Mouse (Mus musculus): ENCODE results near the gene Tns1. TPM values are rescaled to one million over a fixed set of nuclear protein-coding genes. Genes with fewer than 3 reads are reported as not detected.
A peak's percentile ranks its signal among the peaks of the same experiment; 100 is the strongest.

Gene Tns1
- polyA plus RNA-seq, 1 experiment from 2014 or later, result 23.0 TPM

DNA sequence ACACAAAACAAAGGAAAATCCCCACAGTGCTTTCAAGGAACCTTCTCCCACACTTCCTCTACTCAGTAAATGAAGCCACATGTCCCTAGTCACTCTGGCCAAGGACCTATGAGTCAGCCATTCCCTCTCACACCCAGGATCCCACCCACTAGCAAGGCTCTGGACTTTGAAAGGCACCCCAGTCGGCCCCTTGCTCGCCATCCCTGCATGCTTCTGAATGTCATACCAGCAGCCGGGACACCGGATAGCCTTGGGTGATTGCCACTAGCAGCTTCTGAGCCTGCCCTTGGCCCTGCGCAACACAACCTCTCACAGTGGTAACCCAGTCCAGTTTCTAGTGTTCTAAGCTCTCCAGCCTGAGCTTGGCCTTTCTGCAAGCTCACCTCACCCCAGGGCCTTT lies 58.2 kb downstream of the Tns1 start:
- H3K4me3 ChIP-seq (ENCODE audit: low read depth, low read length), result no peak overlapping the region
- no peak overlapping the region for H3K9ac ChIP-seq (ENCODE audit: low read depth, low read length)
- no peaks in the 10 kb centered on the region for H3K36me3 ChIP-seq (ENCODE audit: control insufficient read depth, insufficient read depth)
- no peaks in the 10 kb centered on the region for H3K9me3 ChIP-seq (replicated peaks; ENCODE audit: control insufficient read depth, low read length)
- no peak for ATAC-seq (ENCODE audit: low read depth)
- H3K27ac ChIP-seq (ENCODE audit: low read length), result no peak overlapping the region
- WGBS (ENCODE audit: insufficient replicate concordance), result 72% methylated on average over 5 of the region's 5 CpGs
- peaks cover 4% of the 10 kb centered on the region; the same call in 1 of the 2 replicates for H3K27me3 ChIP-seq (ENCODE audit: control insufficient read depth, insufficient read depth, low read depth, low read length)
- H3K4me1 ChIP-seq (ENCODE audit: control insufficient read depth, low read depth, low read length), result peaks cover 5% of the 10 kb centered on the region; the same call in 1 of the 2 replicates
- H3K4me2 ChIP-seq (ENCODE audit: low read depth, low read length), result no peak overlapping the region

DNA sequence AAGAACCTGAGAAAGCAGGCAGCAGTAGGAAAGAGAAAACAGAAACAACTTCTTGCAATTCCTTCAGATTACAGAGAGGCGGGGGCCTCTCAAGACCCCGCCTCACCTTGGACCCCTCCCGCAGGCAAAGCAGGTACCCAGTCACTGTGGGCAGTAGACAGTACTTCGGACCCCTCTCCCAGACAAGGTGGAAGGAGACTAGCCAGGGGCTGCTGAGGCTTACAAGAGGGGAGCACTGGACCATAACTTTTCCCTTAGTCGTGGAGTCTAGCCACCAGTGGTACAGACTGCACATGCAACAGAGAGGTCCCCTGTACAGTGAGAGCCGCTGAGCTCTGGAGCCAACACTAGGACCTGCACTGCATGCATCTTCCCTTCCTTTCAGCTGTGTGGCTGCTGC lies 64.2 kb downstream of the Tns1 start:
- Histone ChIP-seq H3K27me3 (ENCODE audit: control insufficient read depth, insufficient read depth, low read depth, low read length) (no peaks in the 10 kb centered on the region), H3K4me3 (ENCODE audit: low read depth, low read length) (no peak overlapping the region), H3K4me1 (ENCODE audit: control insufficient read depth, low read depth, low read length) (peaks cover 16% of the 10 kb centered on the region), H3K27ac (ENCODE audit: low read length) (no peak overlapping the region), H3K36me3 (ENCODE audit: control insufficient read depth, insufficient read depth) (no peaks in the 10 kb centered on the region), H3K9me3 (replicated peaks; ENCODE audit: control insufficient read depth, low read length) (no peaks in the 10 kb centered on the region), H3K4me2 (ENCODE audit: low read depth, low read length) (no peak overlapping the region), H3K9ac (ENCODE audit: low read depth, low read length) (no peak overlapping the region)
- ATAC-seq (ENCODE audit: low read depth), result no peak
- whole genome bisulfite sequencing (ENCODE audit: insufficient replicate concordance), result 67% methylated on average over 6 of the region's 6 CpGs

DNA sequence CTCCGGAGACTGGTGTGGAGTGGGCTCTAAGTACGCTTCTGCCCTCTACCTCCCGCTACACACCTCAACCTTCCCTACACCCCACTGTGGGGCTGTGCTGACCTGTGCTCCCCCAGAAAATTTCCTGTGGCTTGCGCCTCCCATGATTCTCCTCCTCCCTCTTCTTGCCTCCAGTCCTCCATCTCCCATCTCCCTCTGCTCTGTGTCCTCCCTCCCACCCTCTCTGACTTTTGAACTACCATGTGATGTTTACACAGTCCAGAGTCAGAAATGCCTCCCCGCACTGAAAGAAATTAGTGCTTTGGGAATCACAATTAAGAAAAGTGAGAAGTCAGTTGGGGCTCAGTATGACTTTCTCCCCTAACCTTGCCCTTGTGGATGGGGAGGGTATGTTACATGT lies 64.7 kb downstream of the Tns1 start:
- 79% methylated on average over 5 of the region's 5 CpGs for WGBS (ENCODE audit: insufficient replicate concordance)
- no peak overlapping the region for H3K9ac ChIP-seq (ENCODE audit: low read depth, low read length)
- no peak overlapping the region for H3K4me3 ChIP-seq (ENCODE audit: low read depth, low read length)
- ATAC-seq (ENCODE audit: low read depth), result peak; percentile 77
- no peaks in the 10 kb centered on the region for H3K36me3 ChIP-seq (ENCODE audit: control insufficient read depth, insufficient read depth)
- H3K27me3 ChIP-seq (ENCODE audit: control insufficient read depth, insufficient read depth, low read depth, low read length), result no peaks in the 10 kb centered on the region
- no peak overlapping the region for H3K4me2 ChIP-seq (ENCODE audit: low read depth, low read length)
- peaks cover 16% of the 10 kb centered on the region for H3K4me1 ChIP-seq (ENCODE audit: control insufficient read depth, low read depth, low read length)
- no peak overlapping the region for H3K27ac ChIP-seq (ENCODE audit: low read length)
- no peaks in the 10 kb centered on the region for H3K9me3 ChIP-seq (replicated peaks; ENCODE audit: control insufficient read depth, low read length)

DNA sequence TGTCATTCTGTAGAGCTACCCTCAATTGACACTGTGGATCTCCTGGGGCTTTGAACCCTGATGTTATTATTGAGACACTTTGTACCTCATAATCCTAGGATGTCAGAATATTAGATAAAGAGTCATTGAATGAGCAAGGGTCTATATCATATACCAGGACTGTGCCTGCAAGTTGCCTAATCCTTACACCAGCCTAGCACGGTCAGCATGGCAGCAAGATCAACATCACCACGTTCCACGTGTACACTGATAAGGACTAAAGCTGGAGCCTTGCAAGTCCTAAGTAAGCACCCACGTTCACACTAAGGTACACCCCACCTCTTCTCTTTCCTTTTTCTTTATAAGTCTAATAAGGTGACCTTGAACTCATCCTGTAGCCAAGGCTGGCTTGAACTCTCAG lies 65.5 kb downstream of the Tns1 start:
- 20% methylated on average over 4 of the region's 4 CpGs for WGBS (ENCODE audit: insufficient replicate concordance)
- H3K36me3 ChIP-seq (ENCODE audit: control insufficient read depth, insufficient read depth), result no peaks in the 10 kb centered on the region
- H3K4me1 ChIP-seq (ENCODE audit: control insufficient read depth, low read depth, low read length), result peaks cover 16% of the 10 kb centered on the region
- no peaks in the 10 kb centered on the region for H3K27me3 ChIP-seq (ENCODE audit: control insufficient read depth, insufficient read depth, low read depth, low read length)
- H3K9me3 ChIP-seq (replicated peaks; ENCODE audit: control insufficient read depth, low read length), result no peaks in the 10 kb centered on the region
- ATAC-seq (ENCODE audit: low read depth), result peak; percentile 51
- H3K4me3 ChIP-seq (ENCODE audit: low read depth, low read length), result no peak overlapping the region
- no peak overlapping the region for H3K4me2 ChIP-seq (ENCODE audit: low read depth, low read length)
- no peak overlapping the region for H3K27ac ChIP-seq (ENCODE audit: low read length)
- no peak overlapping the region for H3K9ac ChIP-seq (ENCODE audit: low read depth, low read length)

DNA sequence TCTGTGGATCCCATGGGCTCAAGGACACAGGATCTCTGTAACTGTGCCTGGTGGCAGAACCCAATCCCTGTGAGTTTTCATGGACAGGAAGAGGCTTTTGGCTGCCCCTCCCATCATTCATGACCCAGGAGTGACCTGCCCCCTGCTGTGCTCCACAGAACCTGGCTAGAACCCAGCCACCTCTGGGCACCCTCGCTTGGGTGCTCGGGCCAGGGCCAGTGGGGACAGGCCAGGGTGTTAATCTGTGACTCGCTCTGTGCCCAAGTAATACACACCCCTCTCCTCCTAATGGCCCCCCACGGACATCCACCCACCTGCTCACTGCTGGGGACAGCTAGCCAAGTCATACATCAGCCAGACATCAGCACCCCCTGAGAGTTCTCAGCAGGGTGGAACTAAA lies 65.9 kb downstream of the Tns1 start:
- H3K4me3 ChIP-seq (ENCODE audit: low read depth, low read length), result no peak overlapping the region
- H3K9ac ChIP-seq (ENCODE audit: low read depth, low read length), result no peak overlapping the region
- no peaks in the 10 kb centered on the region for H3K9me3 ChIP-seq (replicated peaks; ENCODE audit: control insufficient read depth, low read length)
- no peaks in the 10 kb centered on the region for H3K36me3 ChIP-seq (ENCODE audit: control insufficient read depth, insufficient read depth)
- 61% methylated on average over 4 of the region's 4 CpGs for WGBS (ENCODE audit: insufficient replicate concordance)
- no peak overlapping the region for H3K4me2 ChIP-seq (ENCODE audit: low read depth, low read length)
- H3K27me3 ChIP-seq (ENCODE audit: control insufficient read depth, insufficient read depth, low read depth, low read length), result no peaks in the 10 kb centered on the region
- no peak for ATAC-seq (ENCODE audit: low read depth)
- peaks cover 16% of the 10 kb centered on the region for H3K4me1 ChIP-seq (ENCODE audit: control insufficient read depth, low read depth, low read length)
- no peak overlapping the region for H3K27ac ChIP-seq (ENCODE audit: low read length)

DNA sequence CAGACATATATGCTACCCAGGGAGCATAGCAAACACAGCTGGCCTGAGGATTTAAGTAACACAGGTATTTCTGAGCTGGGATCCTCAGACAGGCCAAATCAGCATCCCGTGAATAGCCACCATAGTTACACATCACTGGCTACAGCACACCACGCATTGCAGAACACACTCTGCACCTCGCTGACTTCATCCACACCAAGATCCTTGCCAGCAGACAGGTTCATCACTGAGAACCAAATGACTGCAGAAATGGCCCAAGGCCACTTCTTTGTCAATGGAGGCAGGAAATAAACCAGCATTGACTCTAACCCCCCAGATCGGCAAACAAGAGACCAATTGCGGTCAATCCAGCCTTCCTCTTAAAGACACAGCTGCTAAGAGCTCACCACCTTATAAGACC lies 66.7 kb downstream of the Tns1 start:
- WGBS (ENCODE audit: insufficient replicate concordance), result 75% methylated on average over 5 of the region's 5 CpGs

DNA sequence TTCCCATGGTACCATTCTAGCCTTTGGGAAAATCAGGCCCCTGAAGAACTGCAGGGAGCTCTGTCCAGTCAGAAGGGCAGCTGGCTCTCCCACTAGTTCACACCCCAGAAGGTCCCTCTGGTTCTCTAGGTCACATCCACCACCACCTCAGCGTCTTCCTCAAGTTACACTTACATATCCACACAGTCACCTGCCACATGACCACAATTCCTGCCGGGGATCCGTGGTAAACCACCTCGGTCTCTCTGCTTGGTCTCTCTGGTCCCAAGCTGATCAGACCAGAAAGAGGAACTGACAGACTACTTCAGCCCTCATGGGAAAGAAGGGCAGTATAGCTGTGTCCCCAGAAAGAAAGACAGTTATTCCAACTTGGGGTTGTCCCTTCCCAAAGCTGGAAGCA lies 68.7 kb downstream of the Tns1 start:
- no peak overlapping the region for H3K4me3 ChIP-seq (ENCODE audit: low read depth, low read length)
- no peaks in the 10 kb centered on the region for H3K27me3 ChIP-seq (ENCODE audit: control insufficient read depth, insufficient read depth, low read depth, low read length)
- H3K4me2 ChIP-seq (ENCODE audit: low read depth, low read length), result no peak overlapping the region
- WGBS (ENCODE audit: insufficient replicate concordance), result 20% methylated on average over 4 of the region's 4 CpGs
- no peak overlapping the region for H3K27ac ChIP-seq (ENCODE audit: low read length)
- H3K36me3 ChIP-seq (ENCODE audit: control insufficient read depth, insufficient read depth), result no peaks in the 10 kb centered on the region
- ATAC-seq (ENCODE audit: low read depth), result no peak
- H3K4me1 ChIP-seq (ENCODE audit: control insufficient read depth, low read depth, low read length), result peaks cover 16% of the 10 kb centered on the region
- no peak overlapping the region for H3K9ac ChIP-seq (ENCODE audit: low read depth, low read length)
- no peaks in the 10 kb centered on the region for H3K9me3 ChIP-seq (replicated peaks; ENCODE audit: control insufficient read depth, low read length)

More for the DNA sequence above, 66.7 kb downstream of the Tns1 start:
- Histone ChIP-seq H3K4me1 (ENCODE audit: control insufficient read depth, low read depth, low read length) (peaks cover 16% of the 10 kb centered on the region), H3K4me3 (ENCODE audit: low read depth, low read length) (no peak overlapping the region), H3K9me3 (replicated peaks; ENCODE audit: control insufficient read depth, low read length) (no peaks in the 10 kb centered on the region), H3K4me2 (ENCODE audit: low read depth, low read length) (no peak overlapping the region), H3K9ac (ENCODE audit: low read depth, low read length) (no peak overlapping the region), H3K36me3 (ENCODE audit: control insufficient read depth, insufficient read depth) (no peaks in the 10 kb centered on the region), H3K27me3 (ENCODE audit: control insufficient read depth, insufficient read depth, low read depth, low read length) (no peaks in the 10 kb centered on the region), H3K27ac (ENCODE audit: low read length) (no peak overlapping the region)
- ATAC-seq (ENCODE audit: low read depth), result no peak

DNA sequence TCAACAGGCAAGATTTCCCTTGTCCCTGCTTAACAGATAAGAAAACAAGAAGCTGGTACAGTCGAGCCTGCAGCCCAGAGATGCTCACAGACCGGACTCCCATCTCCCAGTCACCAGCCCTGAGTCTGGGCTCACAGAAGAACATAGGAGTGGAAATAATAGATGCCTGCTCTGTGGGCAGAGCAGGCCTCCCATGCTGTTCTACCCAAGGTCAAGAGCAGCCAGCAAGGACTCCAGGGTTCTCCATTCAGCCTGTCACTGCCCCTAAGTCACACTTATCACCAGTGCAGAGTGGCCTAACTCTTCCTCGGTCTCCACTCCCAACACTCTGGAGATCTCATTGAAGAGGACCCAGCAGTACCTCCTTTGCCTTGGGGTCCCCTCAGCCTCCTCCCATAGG lies 69.8 kb downstream of the Tns1 start:
- H3K27me3 ChIP-seq (ENCODE audit: control insufficient read depth, insufficient read depth, low read depth, low read length), result no peaks in the 10 kb centered on the region
- no peak overlapping the region for H3K4me2 ChIP-seq (ENCODE audit: low read depth, low read length)
- no peak overlapping the region for H3K27ac ChIP-seq (ENCODE audit: low read length)
- no peak for ATAC-seq (ENCODE audit: low read depth)
- no peak overlapping the region for H3K9ac ChIP-seq (ENCODE audit: low read depth, low read length)
- no peak overlapping the region for H3K4me3 ChIP-seq (ENCODE audit: low read depth, low read length)
- WGBS (ENCODE audit: insufficient replicate concordance), result 34% methylated on average over 3 of the region's 3 CpGs
- H3K4me1 ChIP-seq (ENCODE audit: control insufficient read depth, low read depth, low read length), result peaks cover 12% of the 10 kb centered on the region
- no peaks in the 10 kb centered on the region for H3K9me3 ChIP-seq (replicated peaks; ENCODE audit: control insufficient read depth, low read length)
- H3K36me3 ChIP-seq (ENCODE audit: control insufficient read depth, insufficient read depth), result no peaks in the 10 kb centered on the region

DNA sequence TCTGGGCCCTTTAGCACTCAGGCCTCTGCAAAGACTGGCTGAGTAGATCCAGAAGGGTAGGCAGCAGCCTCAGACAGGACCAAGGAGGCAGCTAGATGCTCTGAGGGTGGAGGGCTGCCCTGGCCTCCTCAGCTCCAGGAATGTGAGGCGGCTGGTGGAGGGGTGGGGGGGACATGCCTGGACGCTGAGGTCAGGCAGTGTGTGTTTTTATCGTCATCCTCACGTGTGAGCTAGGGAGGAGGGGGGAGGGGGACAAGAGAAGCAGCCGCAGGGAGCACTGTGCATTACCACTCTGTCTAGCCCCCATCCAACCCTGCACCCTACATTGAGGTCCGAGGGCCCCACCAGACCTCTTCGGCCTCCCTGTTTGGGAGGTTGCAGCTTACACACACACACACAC lies 70.2 kb downstream of the Tns1 start:
- WGBS (ENCODE audit: insufficient replicate concordance), result 51% methylated on average over 7 of the region's 7 CpGs
- no peak for ATAC-seq (ENCODE audit: low read depth)
- no peak overlapping the region for H3K27ac ChIP-seq (ENCODE audit: low read length)

DNA sequence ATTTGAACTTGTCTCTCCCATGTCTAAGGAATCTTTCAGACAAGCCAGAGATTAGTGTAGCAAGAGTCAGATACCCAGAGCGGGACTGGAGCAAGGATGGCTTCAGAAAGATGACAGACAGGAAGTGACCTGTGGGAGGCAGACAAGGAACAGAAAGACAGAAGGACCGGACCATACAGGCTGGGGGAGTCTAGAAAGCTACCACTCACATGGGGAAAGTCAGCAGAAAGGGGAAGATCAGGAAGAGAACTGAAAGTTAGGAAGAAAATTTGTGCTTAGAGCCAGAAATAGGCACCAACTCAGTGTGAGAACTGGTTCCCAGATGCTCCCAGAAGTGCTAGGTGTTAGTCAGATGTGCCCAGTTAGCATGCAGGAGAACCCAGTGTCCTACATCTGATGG lies 71.2 kb downstream of the Tns1 start:
- H3K27me3 ChIP-seq (ENCODE audit: control insufficient read depth, insufficient read depth, low read depth, low read length), result no peaks in the 10 kb centered on the region
- no peak overlapping the region for H3K9ac ChIP-seq (ENCODE audit: low read depth, low read length)
- no peak for ATAC-seq (ENCODE audit: low read depth)
- no peaks in the 10 kb centered on the region for H3K36me3 ChIP-seq (ENCODE audit: control insufficient read depth, insufficient read depth)
- H3K9me3 ChIP-seq (replicated peaks; ENCODE audit: control insufficient read depth, low read length), result no peaks in the 10 kb centered on the region
- WGBS (ENCODE audit: insufficient replicate concordance), result 42% methylated on average over 2 of the region's 2 CpGs
- no peak overlapping the region for H3K4me3 ChIP-seq (ENCODE audit: low read depth, low read length)
- no peak overlapping the region for H3K27ac ChIP-seq (ENCODE audit: low read length)
- no peak overlapping the region for H3K4me2 ChIP-seq (ENCODE audit: low read depth, low read length)
- H3K4me1 ChIP-seq (ENCODE audit: control insufficient read depth, low read depth, low read length), result no peaks in the 10 kb centered on the region

More for the DNA sequence above, 70.2 kb downstream of the Tns1 start:
- H3K4me1 ChIP-seq (ENCODE audit: control insufficient read depth, low read depth, low read length), result peaks cover 8% of the 10 kb centered on the region
- no peaks in the 10 kb centered on the region for H3K27me3 ChIP-seq (ENCODE audit: control insufficient read depth, insufficient read depth, low read depth, low read length)
- H3K4me2 ChIP-seq (ENCODE audit: low read depth, low read length), result no peak overlapping the region
- H3K9me3 ChIP-seq (replicated peaks; ENCODE audit: control insufficient read depth, low read length), result no peaks in the 10 kb centered on the region
- H3K9ac ChIP-seq (ENCODE audit: low read depth, low read length), result no peak overlapping the region
- no peak overlapping the region for H3K4me3 ChIP-seq (ENCODE audit: low read depth, low read length)
- no peaks in the 10 kb centered on the region for H3K36me3 ChIP-seq (ENCODE audit: control insufficient read depth, insufficient read depth)
